Mouse (Mus musculus) kidney, adult 2 months (tissue): ENCODE results near the gene Irgc1.
A peak's percentile ranks its signal among the peaks of the same experiment; 100 is the strongest.

Experiments
- CTCF ChIP-seq: fragments of 200-500 bp; conservative IDR thresholded peaks from 2 replicates; pipeline ENCODE4 v1.5.1; 2011; ENCODE audit warnings: low read depth, mild to moderate bottlenecking, control low read depth, low read length, moderate library complexity, mixed read lengths; ENCODE audit not compliant: insufficient read depth, insufficient read length
- POLR2A ChIP-seq: fragments of 200-500 bp; IDR thresholded peaks from one replicate; pipeline ENCODE4 v1.6.1; 2011; ENCODE audit warnings: low read depth, low read length, control low read depth

- peak; percentile 33 for TF ChIP-seq CTCF
- no peak for TF ChIP-seq POLR2A
These were observed 22.9 kb upstream of the Irgc1 start for GRCm38 (mm10) chr7:24474811-24475506.
